Mouse (Mus musculus) thymus, adult 2 months (tissue): ENCODE results near the gene Tcerg1l.

Experiments
- CTCF ChIP-seq: fragments of 200-500 bp; IDR thresholded peaks from 2 replicates; pipeline ENCODE4 v1.5.1; 2012; ENCODE audit warnings: mild to moderate bottlenecking, control low read depth, low read length, moderate library complexity, borderline replicate concordance; ENCODE audit not compliant: control insufficient read depth, poor library complexity, insufficient read depth; ENCODE audit errors: extremely low read depth
- POLR2A ChIP-seq: fragments of 200-500 bp; IDR thresholded peaks from 2 replicates; pipeline ENCODE4 v1.6.1; 2012; ENCODE audit warnings: mild to moderate bottlenecking, low read length, control low read depth, moderate library complexity; ENCODE audit not compliant: control insufficient read depth, poor library complexity, insufficient read depth; ENCODE audit errors: extremely low read depth

- TF ChIP-seq CTCF (no peak), POLR2A (no peak)
Measured at GRCm38 (mm10) chr7:138170389-138170788, 227.1 kb downstream of the Tcerg1l start.
